In the genomic region with DNA sequence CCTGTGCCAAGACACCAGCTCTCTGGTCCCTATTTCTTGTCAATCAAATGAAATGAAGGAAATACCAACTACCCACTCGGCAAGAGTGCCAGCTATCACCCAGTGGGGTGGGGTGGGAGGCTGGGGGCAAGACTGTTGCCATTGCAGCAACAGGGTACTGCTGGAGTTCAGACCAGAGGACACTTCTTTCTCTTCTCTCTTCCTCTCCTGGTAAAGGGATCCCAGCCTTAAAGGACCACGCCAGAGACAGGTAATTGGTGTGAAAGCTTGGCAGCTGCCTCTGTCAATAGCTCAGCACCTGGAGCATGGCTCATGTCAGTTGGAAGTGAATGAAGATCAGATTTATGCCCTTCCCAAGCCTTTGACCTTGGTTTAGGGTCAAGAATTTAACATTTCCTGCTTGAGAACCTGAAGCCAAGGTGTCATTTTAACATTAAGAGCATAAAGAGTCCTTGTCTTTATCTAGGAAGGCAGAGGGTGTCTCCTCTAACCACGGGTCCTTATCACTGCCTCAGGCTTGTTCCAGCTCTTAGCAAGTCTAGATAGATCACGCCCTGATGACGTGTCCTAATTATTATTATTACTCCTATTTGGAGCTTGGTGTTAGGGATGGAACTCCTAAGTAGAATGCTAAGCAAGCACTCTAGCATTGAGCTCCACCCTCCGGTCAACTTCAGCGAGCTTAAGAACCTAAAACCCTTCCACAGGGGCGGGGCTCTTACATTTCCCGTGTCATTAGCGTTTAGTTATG, we compare ENCODE assay signal across 15 mouse cellular contexts. TPM values are rescaled to one million over a fixed set of nuclear protein-coding genes. Genes with fewer than 3 reads are reported as not detected.
DNase-seq lines count a peak whose midpoint lies in the region; ATAC-seq and TF ChIP-seq lines count a peak whose summit lies in the region.
"Had no signal": no experiment of that assay in that cellular context is flagged by ENCODE, and none has a peak within 500 bp of the region (broad histone marks: within the 10 kb centered on the region; RNA-seq: fewer than 3 reads in every experiment).

No protein-coding gene starts in this region.

- H3K9me3 ChIP-seq in G1E (replicated peaks) = peaks cover 10% of the 10 kb centered on the region
- H3K9me3 ChIP-seq in liver, embryonic 16.5 days (replicated peaks; ENCODE audit: control insufficient read depth, low read length) = peaks cover 4% of the 10 kb centered on the region; the same call in 1 of the 2 replicates
- H3K9me3 ChIP-seq: embryonic facial prominence, embryonic 15.5 days had no signal

- intact Hi-C loops in heart, postnatal 36 days (cut with DNase I) = no loop called here
- intact Hi-C loops in left cerebral cortex, adult 2 months (cut with DNase I) = no loop called here

- WGBS in liver, embryonic 16.5 days (ENCODE audit: insufficient replicate concordance) = 27% methylated on average over 10 of the region's 10 CpGs

- peaks cover 20% of the 10 kb centered on the region for H3K4me1 ChIP-seq in G1E (ENCODE audit: insufficient read depth, low read depth, low read length)
- H3K4me1 ChIP-seq in liver, embryonic 16.5 days (ENCODE audit: control insufficient read depth, low read depth, low read length) = peaks cover 24% of the 10 kb centered on the region
- H3K4me1 ChIP-seq: embryonic facial prominence, embryonic 15.5 days had no signal

- no peak overlapping the region for H3K4me3 ChIP-seq in G1E (ENCODE audit: low read depth, low read length)
- peak overlapping the region; percentile 2 for H3K4me3 ChIP-seq in liver, embryonic 16.5 days (ENCODE audit: low read depth, low read length)
- no peak overlapping the region for H3K4me3 ChIP-seq in left cerebral cortex, adult 2 months
- H3K4me3 ChIP-seq: embryonic facial prominence, embryonic 15.5 days had no signal

- no peaks in the 10 kb centered on the region for H3K36me3 ChIP-seq in G1E (replicated peaks)
- H3K36me3 ChIP-seq in liver, embryonic 16.5 days (ENCODE audit: control insufficient read depth, insufficient read depth) = no peaks in the 10 kb centered on the region
- H3K36me3 ChIP-seq: embryonic facial prominence, embryonic 15.5 days had no signal

- peak overlapping the region; percentile 87 for H3K27ac ChIP-seq in liver, embryonic 16.5 days (ENCODE audit: low read length)
- no peak overlapping the region for H3K27ac ChIP-seq in left cerebral cortex, adult 2 months
- H3K27ac ChIP-seq: embryonic facial prominence, embryonic 15.5 days had no signal

- H3K27me3 ChIP-seq in G1E (ENCODE audit: insufficient read depth, low read length) = no peaks in the 10 kb centered on the region; the same call in none of the 2 replicates
- H3K27me3 ChIP-seq in liver, embryonic 16.5 days (ENCODE audit: control insufficient read depth, insufficient read depth, low read depth, low read length) = no peaks in the 10 kb centered on the region
- H3K27me3 ChIP-seq: embryonic facial prominence, embryonic 15.5 days had no signal

- peak; percentile 36 for DNase-seq in heart, adult 11 months
- DNase-seq in heart, postnatal 36 days = no peak
- DNase-seq in G1E (ENCODE audit: low spot score) = no peak
- no peak for DNase-seq in left cerebral cortex, adult 2 months (ENCODE audit: extremely low spot score in 1 of 2, low spot score in 2 of 2)
- DNase-seq in cerebellum, postnatal 36 days = no peak
- DNase-seq in thymus, postnatal 25 days = no peak
- DNase-seq: cerebellum, postnatal 14 days; kidney, adult 9 months; left cerebral cortex, postnatal 4 days; lung, postnatal 10 days; midbrain, embryonic 14.5 days; spleen, adult 18-20 months had no signal

- TF ChIP-seq CTCF in G1E (IDR thresholded peaks at IDR 0.05; ENCODE audit: low read depth, low read length) = no peak
- TF ChIP-seq CTCF in left cerebral cortex, adult 2 months (IDR thresholded peaks at IDR 0.05) = no peak

- H3K4me2 ChIP-seq in liver, embryonic 16.5 days (ENCODE audit: low read depth, low read length) = peak overlapping the region; percentile 51
- H3K4me2 ChIP-seq: embryonic facial prominence, embryonic 15.5 days had no signal

- peak overlapping the region; percentile 24 for H3K9ac ChIP-seq in liver, embryonic 16.5 days (ENCODE audit: low read depth, low read length)
- H3K9ac ChIP-seq: embryonic facial prominence, embryonic 15.5 days had no signal

- peak; percentile 66 for ATAC-seq in G1E (ENCODE audit: extremely low read depth, insufficient number of reproducible peaks, low FRiP score, poor library complexity, severe bottlenecking)
- peak; percentile 91 for ATAC-seq in erythroblast, adult 5-6 weeks (replicated peaks; ENCODE audit: low FRiP score, poor library complexity, severe bottlenecking)
- peak; percentile 98 for ATAC-seq in liver, embryonic 16.5 days (ENCODE audit: low read depth)

RNA-seq across cellular contexts. Expression of a gene that starts 58.2 kb away (rescaled TPM):
- total RNA-seq in heart, postnatal 36 days (2021) = 10 to 100 TPM; 22.5 to 29.8 TPM
- total RNA-seq in G1E (2014; fragmentation: Nextera tagmentation) (58.5 and 74.4 TPM in 2 replicates), G1E (2017) (73.5 and 81.3 TPM in 2 replicates)
- 6.1 and 6.2 TPM in 2 replicates for polyA plus RNA-seq in G1E (2012)
- 608 and 670 TPM in 2 replicates for total RNA-seq in erythroblast, adult 5-6 weeks (2015; ENCODE audit: low replicate concordance)
- 1,090 and 1,183 TPM in 2 replicates for total RNA-seq in erythroblast, adult 5-6 weeks (2017; ENCODE audit: low replicate concordance)
- polyA plus RNA-seq in liver, embryonic 16.5 days (2015; fragmentation: Nextera tagmentation; extraction: Ambion mirVana) = 115 and 132 TPM in 2 replicates
- 1 to 10 TPM; 2.2 to 2.4 TPM for total RNA-seq in left cerebral cortex, adult 2 months (2021)

Comparison
In these comparisons a context has a peak if more than half of its experiments do, and no peak if none do; other contexts are left out.
1. RNA of a gene that starts 58.2 kb away (total RNA-seq): 608 to 1,183 TPM in erythroblast, adult 5-6 weeks; 58.5 to 81.3 TPM in G1E, 22.5 to 29.8 TPM in heart, postnatal 36 days and 2.2 to 2.4 TPM in left cerebral cortex, adult 2 months; every median in the first group is over 4 times any median in the second.
2. Peak in every context shown above with its lines, with median percentiles within 50 percentile points of each other: ATAC-seq.